Mouse (Mus musculus): ENCODE results near the gene Olfr167. TPM values are rescaled to one million over a fixed set of nuclear protein-coding genes. Genes with fewer than 3 reads are reported as not detected.
"Not testable (repeated sequence)": the region's sequence is repeated elsewhere in the genome, so short reads cannot be mapped to it uniquely, and the experiment has no call there.

Gene Olfr167
- polyA plus RNA-seq (2014; fragmentation: Nextera tagmentation; extraction: Ambion mirVana) = not detected in 2 replicates

- DNase-seq (ENCODE audit: low spot score, missing footprints) (no peak), ATAC-seq (ENCODE audit: low FRiP score) (no peak)
- Histone ChIP-seq H3K9me3 (ENCODE audit: control insufficient read depth, low read length) (no peaks in the 10 kb centered on the region), H3K36me3 (ENCODE audit: control insufficient read depth, insufficient read depth, low read length) (no peaks in the 10 kb centered on the region), H3K4me1 (ENCODE audit: control insufficient read depth, insufficient read depth, low read length) (no peaks in the 10 kb centered on the region), H3K27ac (ENCODE audit: low read depth, low read length) (no peak within 1 kb of the TSS), H3K9ac (ENCODE audit: low read length) (no peak within 1 kb of the TSS), H3K27me3 (ENCODE audit: control insufficient read depth, insufficient read depth, low read length) (no peaks in the 10 kb centered on the region), H3K4me2 (no peak within 1 kb of the TSS), H3K4me3 (ENCODE audit: low read depth, low read length) (no peak within 1 kb of the TSS)
- 97% methylated on average over 2 of the region's 2 CpGs for WGBS
These were observed at the start of gene Olfr167 for GRCm38 (mm10) chr16:19522166-19522565. Gene Olfr167, minus strand, starts transcription at chr16:19522266.

- H3K4me1 ChIP-seq (ENCODE audit: control insufficient read depth, insufficient read depth, low read length); H3K27ac ChIP-seq (ENCODE audit: low read depth, low read length); DNase-seq (ENCODE audit: low spot score, missing footprints); H3K4me2 ChIP-seq; H3K9ac ChIP-seq (ENCODE audit: low read length); H3K27me3 ChIP-seq (ENCODE audit: control insufficient read depth, insufficient read depth, low read length); H3K4me3 ChIP-seq (ENCODE audit: low read depth, low read length); H3K9me3 ChIP-seq (ENCODE audit: control insufficient read depth, low read length); H3K36me3 ChIP-seq (ENCODE audit: control insufficient read depth, insufficient read depth, low read length); ATAC-seq (ENCODE audit: low FRiP score): not testable (repeated sequence)
- WGBS = 95% methylated on average over 2 of the region's 2 CpGs
These were observed 49.6 kb upstream of the Olfr167 start, which contains the start of gene Olfr169 for GRCm38 (mm10) chr16:19571709-19572108. Gene Olfr169, minus strand, starts transcription at chr16:19571809.

GRCm38 (mm10) chr16:19553429-19553828, 31.4 kb upstream of the Olfr167 start:
- not testable (repeated sequence) for H3K27me3 ChIP-seq (ENCODE audit: control insufficient read depth, insufficient read depth, low read length); ATAC-seq (ENCODE audit: low FRiP score); H3K4me1 ChIP-seq (ENCODE audit: control insufficient read depth, insufficient read depth, low read length); H3K36me3 ChIP-seq (ENCODE audit: control insufficient read depth, insufficient read depth, low read length); H3K4me2 ChIP-seq; DNase-seq (ENCODE audit: low spot score, missing footprints); H3K4me3 ChIP-seq (ENCODE audit: low read depth, low read length); H3K27ac ChIP-seq (ENCODE audit: low read depth, low read length); H3K9me3 ChIP-seq (ENCODE audit: control insufficient read depth, low read length); H3K9ac ChIP-seq (ENCODE audit: low read length)
- WGBS = 92% methylated on average over 7 of the region's 7 CpGs

GRCm38 (mm10) chr16:19552246-19552645, 30.2 kb upstream of the Olfr167 start:
- not testable (repeated sequence) for DNase-seq (ENCODE audit: low spot score, missing footprints); H3K9ac ChIP-seq (ENCODE audit: low read length); H3K4me3 ChIP-seq (ENCODE audit: low read depth, low read length); H3K9me3 ChIP-seq (ENCODE audit: control insufficient read depth, low read length); H3K4me1 ChIP-seq (ENCODE audit: control insufficient read depth, insufficient read depth, low read length); ATAC-seq (ENCODE audit: low FRiP score); H3K27me3 ChIP-seq (ENCODE audit: control insufficient read depth, insufficient read depth, low read length); H3K36me3 ChIP-seq (ENCODE audit: control insufficient read depth, insufficient read depth, low read length); H3K4me2 ChIP-seq; H3K27ac ChIP-seq (ENCODE audit: low read depth, low read length)
- WGBS = 89% methylated on average over 3 of the region's 3 CpGs

GRCm38 (mm10) chr16:19535455-19535854, 13.4 kb upstream of the Olfr167 start, which contains the start of gene Olfr168:
Gene Olfr168, minus strand, starts transcription at chr16:19535555.
- no peak for ATAC-seq (ENCODE audit: low FRiP score)
- no peak within 1 kb of the TSS for H3K4me3 ChIP-seq (ENCODE audit: low read depth, low read length)

GRCm38 (mm10) chr16:19483394-19483793, 38.7 kb downstream of the Olfr167 start, which contains the start of gene Olfr166:
Gene Olfr166, plus strand, starts transcription at chr16:19483694.
- Histone ChIP-seq H3K9me3 (ENCODE audit: control insufficient read depth, low read length) (no peaks in the 10 kb centered on the region), H3K27me3 (ENCODE audit: control insufficient read depth, insufficient read depth, low read length) (no peaks in the 10 kb centered on the region), H3K4me3 (ENCODE audit: low read depth, low read length) (no peak within 1 kb of the TSS), H3K27ac (ENCODE audit: low read depth, low read length) (no peak within 1 kb of the TSS), H3K36me3 (ENCODE audit: control insufficient read depth, insufficient read depth, low read length) (no peaks in the 10 kb centered on the region), H3K4me1 (ENCODE audit: control insufficient read depth, insufficient read depth, low read length) (no peaks in the 10 kb centered on the region), H3K9ac (ENCODE audit: low read length) (no peak within 1 kb of the TSS), H3K4me2 (no peak within 1 kb of the TSS)
- ATAC-seq (ENCODE audit: low FRiP score) (no peak), DNase-seq (ENCODE audit: low spot score, missing footprints) (no peak)

More at GRCm38 (mm10) chr16:19535455-19535854, 13.4 kb upstream of the Olfr167 start, which contains the start of gene Olfr168:
- Histone ChIP-seq H3K9ac (ENCODE audit: low read length) (no peak within 1 kb of the TSS), H3K36me3 (ENCODE audit: control insufficient read depth, insufficient read depth, low read length) (no peaks in the 10 kb centered on the region), H3K9me3 (ENCODE audit: control insufficient read depth, low read length) (no peaks in the 10 kb centered on the region; the same call in 1 of the 2 replicates), H3K4me1 (ENCODE audit: control insufficient read depth, insufficient read depth, low read length) (no peaks in the 10 kb centered on the region), H3K4me2 (no peak within 1 kb of the TSS), H3K27ac (ENCODE audit: low read depth, low read length) (no peak within 1 kb of the TSS), H3K27me3 (ENCODE audit: control insufficient read depth, insufficient read depth, low read length) (no peaks in the 10 kb centered on the region)
- DNase-seq (ENCODE audit: low spot score, missing footprints) = no peak

GRCm38 (mm10) chr16:19464365-19464764, 57.7 kb downstream of the Olfr167 start:
- H3K4me1 ChIP-seq (ENCODE audit: control insufficient read depth, insufficient read depth, low read length) = no peaks in the 10 kb centered on the region
- WGBS = 73% methylated on average over 1 of the region's 1 CpGs
- ATAC-seq (ENCODE audit: low FRiP score) = no peak

More at GRCm38 (mm10) chr16:19464365-19464764, 57.7 kb downstream of the Olfr167 start:
- Histone ChIP-seq H3K27me3 (ENCODE audit: control insufficient read depth, insufficient read depth, low read length) (no peaks in the 10 kb centered on the region), H3K36me3 (ENCODE audit: control insufficient read depth, insufficient read depth, low read length) (no peaks in the 10 kb centered on the region), H3K4me2 (no peak overlapping the region), H3K27ac (ENCODE audit: low read depth, low read length) (no peak overlapping the region), H3K4me3 (ENCODE audit: low read depth, low read length) (no peak overlapping the region), H3K9ac (ENCODE audit: low read length) (no peak overlapping the region), H3K9me3 (ENCODE audit: control insufficient read depth, low read length) (no peaks in the 10 kb centered on the region)
- no peak for DNase-seq (ENCODE audit: low spot score, missing footprints)

Other genes starting within 250 kb of the Olfr167 start
- gene Olfr164, start 208.2 kb downstream of the Olfr167 start, polyA plus RNA-seq (2014; fragmentation: Nextera tagmentation; extraction: Ambion mirVana) = 0.16 TPM in 1 of 2 replicates, not detected in the other
- not detected in 2 replicates for gene Olfr165, start 99.1 kb downstream of the Olfr167 start, polyA plus RNA-seq (2014; fragmentation: Nextera tagmentation; extraction: Ambion mirVana)
- not detected in 2 replicates for gene Olfr166, start 38.6 kb downstream of the Olfr167 start, polyA plus RNA-seq (2014; fragmentation: Nextera tagmentation; extraction: Ambion mirVana)
- not detected in 2 replicates for gene Olfr168, start 13.3 kb upstream of the Olfr167 start, polyA plus RNA-seq (2014; fragmentation: Nextera tagmentation; extraction: Ambion mirVana)
- not detected in 2 replicates for gene Olfr169, start 49.5 kb upstream of the Olfr167 start, polyA plus RNA-seq (2014; fragmentation: Nextera tagmentation; extraction: Ambion mirVana)
- gene Olfr170, start 89.6 kb upstream of the Olfr167 start, polyA plus RNA-seq (2014; fragmentation: Nextera tagmentation; extraction: Ambion mirVana) = not detected in 2 replicates
- not detected in 2 replicates for gene Olfr171, start 107.7 kb upstream of the Olfr167 start, polyA plus RNA-seq (2014; fragmentation: Nextera tagmentation; extraction: Ambion mirVana)
- 0.04 TPM in 2 replicates for gene Lamp3, start 184.1 kb upstream of the Olfr167 start, polyA plus RNA-seq (2014; fragmentation: Nextera tagmentation; extraction: Ambion mirVana)
- 54.1 and 60.5 TPM in 2 replicates for gene B3gnt5, start 237.9 kb upstream of the Olfr167 start, polyA plus RNA-seq (2014; fragmentation: Nextera tagmentation; extraction: Ambion mirVana)

All from midbrain, embryonic 11.5 days (tissue).